Mouse (Mus musculus): ENCODE data around the gene Mboat7.

The Mboat7 gene

GRCm38 (mm10) chr7:3643412-3643811 lies 49.9 kb downstream of the Mboat7 start:
- DNase-seq: no peak

DNA sequence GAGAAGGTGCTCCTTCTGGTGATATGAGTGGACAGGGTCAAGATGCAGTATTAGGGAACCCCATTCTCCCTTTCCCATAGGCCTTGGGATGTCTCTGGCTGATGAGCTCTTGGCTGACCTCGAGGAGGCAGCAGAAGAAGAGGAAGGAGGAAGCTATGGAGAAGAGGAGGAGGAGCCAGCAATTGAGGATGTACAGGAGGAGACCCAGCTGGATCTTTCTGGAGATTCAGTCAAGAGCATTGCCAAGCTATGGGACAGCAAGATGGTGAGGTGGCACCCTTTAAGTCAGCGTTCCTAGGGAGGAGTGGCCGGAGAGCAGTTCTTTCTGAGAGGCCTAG lies 62.9 kb downstream of the Mboat7 start:
- DNase-seq: no peak

- DNase-seq: peak; percentile 84 to 87
Observed at GRCm38 (mm10) chr7:3629543-3630477, 63.5 kb downstream of the Mboat7 start, which contains the start of the genes Tfpt and Prpf31. Gene Tfpt (minus strand): TSS chr7:3629929. Gene Prpf31 (plus strand): TSS chr7:3629985.

DNA sequence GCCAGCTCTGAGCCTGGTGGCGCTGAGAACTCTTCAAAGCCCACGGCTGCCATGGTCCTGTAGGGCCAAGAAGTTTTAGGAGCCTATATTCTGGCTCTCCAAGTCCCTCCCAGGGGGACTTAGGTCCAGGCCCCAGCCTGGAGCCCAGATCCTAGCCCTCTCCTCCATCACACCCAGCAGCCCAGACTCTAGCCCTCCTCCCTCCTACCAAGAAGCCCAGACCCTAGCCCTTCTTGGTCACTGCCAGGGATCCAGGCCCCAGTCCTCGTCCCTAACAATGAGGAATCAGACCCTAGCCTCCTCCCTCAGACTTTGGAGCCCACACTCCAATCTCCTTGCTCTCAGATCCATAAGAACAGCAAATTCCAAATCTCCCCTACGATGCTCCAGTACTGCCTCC lies 64.3 kb downstream of the Mboat7 start:
- DNase-seq: no peak
